Mouse (Mus musculus) midbrain, embryonic 14.5 days (tissue): ENCODE measurements around the gene Def8. TPM values are rescaled to one million over a fixed set of nuclear protein-coding genes. Genes with fewer than 3 reads are reported as not detected.
"Not testable (repeated sequence)": the region's sequence is repeated elsewhere in the genome, so short reads cannot be mapped to it uniquely, and the experiment has no call there.

Source experiments
- ATAC-seq: fragments of 200-750 bp; cut with Nextera tagmentation; 2 replicates; pipeline ENCODE4 v1.8.0; 2017; ENCODE audit warnings: moderate number of reproducible peaks, moderate library complexity; ENCODE audit not compliant: low FRiP score, low TSS enrichment
- DNase-seq: peaks from one replicate; pipeline ENCODE4 v3.0.0-alpha.2; 2015
- H3K27ac ChIP-seq: fragments of 300-500 bp; sonication (generic); replicated peaks from 2 replicates; pipeline ENCODE4 v1.5.1; 2014; ENCODE audit warnings: mild to moderate bottlenecking, low read depth, low read length, moderate library complexity
- H3K27me3 ChIP-seq: fragments of 300-500 bp; sonication (generic); 2 replicates; pipeline ENCODE4 v1.6.1; 2014; ENCODE audit warnings: low read length, control low read depth, mixed read lengths; ENCODE audit not compliant: control insufficient read depth, insufficient read depth
- H3K36me3 ChIP-seq: fragments of 300-500 bp; sonication (generic); 2 replicates; pipeline ENCODE4 v1.6.1; 2014; ENCODE audit warnings: low read length, control low read depth; ENCODE audit not compliant: control insufficient read depth, insufficient read depth
- H3K4me1 ChIP-seq: fragments of 300-500 bp; sonication (generic); 2 replicates; pipeline ENCODE4 v1.6.1; 2014; ENCODE audit warnings: mild to moderate bottlenecking, antibody characterized with exemption, low read length, control low read depth; ENCODE audit not compliant: control insufficient read depth, insufficient read depth
- H3K4me2 ChIP-seq: fragments of 300-500 bp; sonication (generic); 2 replicates; pipeline ENCODE4 v1.6.1; 2014; ENCODE audit warnings: mild to moderate bottlenecking, low read length, moderate library complexity
- H3K4me3 ChIP-seq: fragments of 300-500 bp; sonication (generic); replicated peaks from 2 replicates; pipeline ENCODE4 v1.5.1; 2014; ENCODE audit warnings: low read depth, low read length
- H3K9ac ChIP-seq: fragments of 300-500 bp; sonication (generic); replicated peaks from 2 replicates; pipeline ENCODE4 v1.6.1; 2014; ENCODE audit warnings: mild to moderate bottlenecking, low read length, moderate library complexity
- H3K9me3 ChIP-seq: fragments of 300-500 bp; sonication (generic); 2 replicates; pipeline ENCODE4 v1.6.1; 2016; ENCODE audit warnings: low read length, control low read depth, mixed read lengths; ENCODE audit not compliant: control insufficient read depth
- WGBS: fragments of 180-500 bp; shearing (Covaris S2); extraction: QIAGEN DNeasy Blood & Tissue Kit; methylation state at CpG from one replicate; pipeline ENCODE4 v1.1.7; 2014; 5-methylcytosine and 5-hydroxymethylcytosine counted together
- polyA plus RNA-seq: library from polyadenylated mRNA; unstranded; fragments of >200 nt; fragmentation: Nextera tagmentation; extraction: Ambion mirVana; gene quantifications from 2 replicates; pipeline ENCODE4 v1.2.1, GENCODE M21; 2014

Gene Def8
- polyA plus RNA-seq, 1 experiment from 2014 or later, result 48.2 TPM

DNA sequence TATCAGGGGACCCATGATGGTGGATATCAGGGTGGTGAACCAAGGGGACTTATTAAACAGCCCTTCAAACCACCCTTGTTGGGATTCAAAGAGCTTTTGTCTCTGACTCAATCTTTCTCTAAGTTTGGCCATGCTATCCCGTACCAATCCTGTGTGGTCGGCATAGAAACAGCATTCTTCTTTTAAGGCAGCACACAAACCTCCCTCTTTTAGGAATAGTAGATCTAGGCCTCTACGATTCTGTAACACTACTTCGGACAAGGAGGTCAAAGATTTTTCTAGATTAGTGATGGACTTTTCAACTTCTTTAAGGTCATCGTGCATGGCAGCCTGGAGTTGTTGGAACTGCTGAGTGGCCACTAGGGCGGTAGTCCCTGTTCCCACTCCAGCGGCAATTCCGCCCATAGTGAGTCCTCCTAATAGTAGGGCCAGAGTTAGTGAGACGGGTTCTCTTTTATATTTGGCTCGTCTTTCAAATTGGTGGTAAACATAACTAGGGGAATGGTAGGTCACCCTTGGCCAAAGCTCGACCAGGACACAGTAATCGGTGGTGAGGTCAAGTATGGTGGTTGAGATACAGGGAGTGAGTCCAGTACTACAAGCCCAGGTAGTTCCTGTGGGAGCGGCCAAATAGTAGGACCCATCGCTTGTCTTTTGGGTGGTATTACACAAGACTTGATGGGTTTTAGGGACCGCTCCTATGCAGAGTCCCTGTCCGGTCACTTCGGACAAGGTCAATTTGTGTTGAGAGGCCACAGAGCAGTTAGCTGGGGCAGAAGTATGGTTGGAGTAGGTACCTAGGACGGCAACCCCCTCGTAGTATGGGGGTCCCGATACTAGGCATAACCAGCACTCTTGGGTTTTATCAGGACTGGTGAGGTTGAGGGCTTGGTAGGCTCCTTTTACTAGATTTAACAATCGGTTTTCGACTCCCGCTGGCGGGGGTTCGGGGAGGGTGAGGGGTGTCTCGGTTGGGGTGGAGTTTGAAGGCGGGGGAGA is 3.5 kb downstream of the Def8 start:
- no peak for ATAC-seq
- Histone ChIP-seq H3K4me1 (no peaks in the 10 kb centered on the region), H3K27me3 (no peaks in the 10 kb centered on the region), H3K27ac (no peak overlapping the region), H3K4me2 (no peak overlapping the region), H3K9ac (no peak overlapping the region), H3K4me3 (no peak overlapping the region), H3K36me3 (peaks cover 18% of the 10 kb centered on the region), H3K9me3 (peaks cover 32% of the 10 kb centered on the region)
- no peak for DNase-seq
- WGBS, result 97% methylated on average over 27 of the region's 27 CpGs

DNA sequence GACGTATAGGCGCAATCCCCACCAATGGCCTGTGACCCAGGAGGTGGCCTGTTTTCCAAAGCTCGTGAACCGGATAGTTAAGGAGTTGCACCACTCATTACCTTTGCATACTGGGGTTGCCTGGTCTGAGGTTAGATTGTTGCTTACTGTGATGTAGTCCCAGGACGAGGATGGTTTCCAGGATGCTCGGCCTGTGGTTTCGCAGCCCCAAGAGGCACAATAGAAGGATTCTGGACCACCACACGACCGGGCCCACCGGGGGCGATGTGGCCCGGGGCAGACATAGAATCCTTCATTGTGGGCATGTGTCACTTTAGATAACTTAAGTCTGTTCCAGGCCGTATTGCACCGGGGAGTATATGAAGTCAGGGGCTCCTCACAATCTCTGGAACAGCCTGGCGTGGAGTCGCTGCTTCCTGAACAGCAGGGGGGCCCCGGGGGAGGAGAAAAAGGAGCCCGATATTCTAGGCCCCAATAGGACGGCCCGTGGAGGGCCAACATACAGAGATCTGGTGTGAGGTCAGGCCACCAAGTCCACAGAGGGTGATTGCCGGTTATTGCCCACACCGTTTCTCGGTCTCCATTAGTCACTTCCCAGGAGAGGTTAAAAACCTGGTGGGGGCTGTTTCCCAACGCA is 4.4 kb downstream of the Def8 start:
- 96% methylated on average over 24 of the region's 24 CpGs for WGBS
- ATAC-seq (no peak), DNase-seq (no peak)
- no peaks in the 10 kb centered on the region for H3K27me3 ChIP-seq
- no peak overlapping the region for H3K27ac ChIP-seq
- no peak overlapping the region for H3K4me3 ChIP-seq
- H3K36me3 ChIP-seq, result peaks cover 9% of the 10 kb centered on the region
- no peaks in the 10 kb centered on the region for H3K4me1 ChIP-seq
- H3K4me2 ChIP-seq, result no peak overlapping the region
- H3K9ac ChIP-seq, result no peak overlapping the region
- H3K9me3 ChIP-seq, result peaks cover 40% of the 10 kb centered on the region

DNA sequence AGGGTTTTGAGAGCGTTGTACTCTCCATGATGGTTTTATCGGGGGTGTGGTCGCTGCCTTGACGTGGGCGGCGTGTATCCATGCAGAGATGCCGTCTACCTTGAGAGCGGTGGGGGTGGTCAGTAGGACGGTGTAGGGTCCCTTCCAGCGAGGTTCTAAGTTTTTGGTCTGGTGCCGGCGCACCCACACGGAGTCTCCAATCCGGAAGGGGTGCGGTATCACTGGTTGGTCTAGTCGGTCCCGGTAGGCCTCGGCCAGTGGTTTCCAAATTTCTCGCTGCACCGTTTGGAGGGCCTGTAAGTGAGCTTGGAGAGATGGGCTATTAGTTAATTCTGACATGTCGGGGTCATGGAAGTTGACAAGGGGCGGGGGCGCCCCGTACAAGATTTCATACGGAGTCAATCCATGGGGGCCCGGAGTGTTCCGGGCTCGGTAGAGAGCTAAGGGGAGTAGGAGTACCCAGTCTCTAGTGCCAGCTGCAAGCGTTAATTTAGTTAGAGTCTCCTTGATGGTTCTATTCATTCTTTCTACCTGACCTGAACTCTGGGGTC is 5.1 kb downstream of the Def8 start:
- no peak overlapping the region for H3K4me2 ChIP-seq
- peaks cover 43% of the 10 kb centered on the region for H3K9me3 ChIP-seq
- ATAC-seq (no peak), DNase-seq (no peak)
- 98% methylated on average over 29 of the region's 29 CpGs for WGBS
- no peak overlapping the region for H3K9ac ChIP-seq
- H3K27me3 ChIP-seq, result no peaks in the 10 kb centered on the region
- H3K27ac ChIP-seq, result no peak overlapping the region
- no peak overlapping the region for H3K4me3 ChIP-seq
- no peaks in the 10 kb centered on the region for H3K4me1 ChIP-seq
- peaks cover 2% of the 10 kb centered on the region; the same call in 1 of the 2 replicates for H3K36me3 ChIP-seq

DNA sequence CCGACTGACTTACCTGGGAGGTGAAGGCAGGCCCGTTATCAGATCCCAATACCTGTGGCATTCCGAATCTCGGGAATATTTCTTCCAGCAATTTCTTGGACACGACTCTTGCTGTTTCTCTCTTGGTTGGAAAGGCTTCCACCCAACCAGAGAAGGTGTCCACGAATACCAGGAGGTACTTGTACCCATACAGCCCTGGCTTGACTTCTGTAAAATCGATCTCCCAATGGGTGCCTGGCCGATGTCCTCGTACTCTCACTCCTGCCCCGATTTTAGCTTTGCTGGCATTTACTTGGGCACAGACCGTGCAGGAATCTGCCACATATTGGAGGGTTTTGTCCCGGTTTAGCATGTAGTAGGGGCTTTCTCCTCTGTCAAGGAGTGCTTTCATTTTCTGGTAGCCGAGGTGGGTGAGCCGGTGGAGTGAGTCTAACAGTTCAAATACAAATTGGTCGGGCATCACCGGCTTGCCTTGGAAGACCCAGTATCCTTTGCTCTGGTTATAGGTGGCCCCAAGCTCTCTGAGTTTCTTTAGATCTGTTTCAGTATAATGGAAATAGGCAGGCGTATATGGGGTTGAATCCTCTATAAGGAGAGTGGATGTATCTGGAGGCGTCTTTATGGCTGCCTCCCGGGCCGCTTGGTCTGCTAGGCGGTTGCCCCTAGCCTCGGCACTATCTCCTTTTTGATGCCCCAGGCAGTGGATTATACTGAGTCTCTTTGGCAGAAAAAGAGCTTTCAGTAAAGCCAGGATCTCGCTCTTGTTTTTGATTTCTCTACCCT is 5.8 kb downstream of the Def8 start:
- no peak overlapping the region for H3K4me2 ChIP-seq
- H3K27me3 ChIP-seq, result no peaks in the 10 kb centered on the region
- ATAC-seq (no peak), DNase-seq (no peak)
- WGBS, result 95% methylated on average over 23 of the region's 23 CpGs
- H3K36me3 ChIP-seq, result no peaks in the 10 kb centered on the region
- no peak overlapping the region for H3K4me3 ChIP-seq
- peaks cover 43% of the 10 kb centered on the region for H3K9me3 ChIP-seq
- H3K27ac ChIP-seq, result no peak overlapping the region
- H3K4me1 ChIP-seq, result no peaks in the 10 kb centered on the region
- H3K9ac ChIP-seq, result no peak overlapping the region

GRCm38 (mm10) chr8:123429722-123430013 is 6.3 kb downstream of the Def8 start:
- not testable (repeated sequence) for ATAC-seq, H3K36me3 ChIP-seq, DNase-seq, H3K4me1 ChIP-seq, H3K4me3 ChIP-seq, H3K9ac ChIP-seq, H3K27me3 ChIP-seq, H3K4me2 ChIP-seq, H3K27ac ChIP-seq
- peaks cover 43% of the 10 kb centered on the region for H3K9me3 ChIP-seq
- WGBS, result 97% methylated on average over 15 of the region's 15 CpGs

DNA sequence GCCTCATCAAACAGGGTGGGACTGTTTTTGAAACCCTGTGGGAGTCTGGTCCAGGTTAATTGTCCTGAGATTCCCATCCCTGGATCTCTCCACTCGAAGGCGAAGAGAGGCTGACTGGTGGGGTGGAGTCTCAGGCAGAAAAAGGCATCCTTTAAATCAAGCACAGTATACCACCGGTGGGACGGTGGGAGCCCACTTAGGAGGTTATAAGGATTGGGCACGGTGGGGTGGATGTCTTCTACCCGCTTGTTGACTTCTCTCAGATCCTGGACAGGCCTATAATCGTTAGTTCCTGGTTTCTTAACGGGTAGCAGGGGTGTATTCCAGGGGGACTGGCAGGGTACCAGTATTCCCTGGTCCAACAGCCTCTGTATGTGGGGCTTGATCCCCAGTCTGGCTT is 7.6 kb downstream of the Def8 start:
- not testable (repeated sequence) for H3K9ac ChIP-seq
- 91% methylated on average over 8 of the region's 8 CpGs for WGBS

GRCm38 (mm10) chr8:123431616-123432365 is 8.5 kb downstream of the Def8 start:
- 96% methylated on average over 25 of the region's 25 CpGs for WGBS
- Histone ChIP-seq H3K36me3 (no peaks in the 10 kb centered on the region), H3K4me3 (no peak overlapping the region)

More for the DNA sequence above, 7.6 kb downstream of the Def8 start:
- not testable (repeated sequence) for H3K27me3 ChIP-seq, H3K4me2 ChIP-seq, H3K27ac ChIP-seq, DNase-seq, H3K36me3 ChIP-seq, ATAC-seq, H3K4me3 ChIP-seq, H3K4me1 ChIP-seq
- H3K9me3 ChIP-seq, result peaks cover 43% of the 10 kb centered on the region

DNA sequence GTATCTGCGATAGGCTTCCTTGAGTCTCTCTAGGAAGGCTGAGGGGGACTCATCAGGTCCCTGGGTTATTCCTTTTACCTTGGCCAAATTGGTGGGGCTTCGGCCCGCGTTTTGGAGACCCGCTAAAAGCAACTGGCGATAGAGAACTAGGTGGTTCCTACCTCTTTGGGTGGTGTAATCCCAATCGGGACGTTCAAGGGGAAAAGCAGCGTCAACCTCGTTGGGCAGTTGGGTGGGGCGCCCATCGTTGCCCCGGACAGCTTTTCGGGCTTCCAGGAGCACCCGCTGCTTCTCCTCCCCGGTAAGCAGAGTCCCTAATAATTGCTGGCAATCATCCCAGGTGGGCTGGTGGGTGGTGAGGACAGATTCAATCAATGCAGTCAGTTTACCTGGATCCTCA is 9.1 kb downstream of the Def8 start:
- Histone ChIP-seq H3K4me2 (no peak overlapping the region), H3K27ac (no peak overlapping the region), H3K4me3 (no peak overlapping the region), H3K9me3 (peaks cover 32% of the 10 kb centered on the region), H3K27me3 (no peaks in the 10 kb centered on the region), H3K36me3 (no peaks in the 10 kb centered on the region), H3K4me1 (no peaks in the 10 kb centered on the region), H3K9ac (no peak overlapping the region)
- ATAC-seq (no peak), DNase-seq (no peak)
- WGBS, result 96% methylated on average over 16 of the region's 16 CpGs

More at GRCm38 (mm10) chr8:123431616-123432365, 8.5 kb downstream of the Def8 start:
- no peaks in the 10 kb centered on the region for H3K4me1 ChIP-seq
- no peak overlapping the region for H3K4me2 ChIP-seq
- peaks cover 38% of the 10 kb centered on the region for H3K9me3 ChIP-seq
- DNase-seq, result no peak
- no peak overlapping the region for H3K27ac ChIP-seq
- ATAC-seq, result no peak
- H3K27me3 ChIP-seq, result no peaks in the 10 kb centered on the region
- H3K9ac ChIP-seq, result no peak overlapping the region
